Mouse (Mus musculus) left cerebral cortex, postnatal 10 days (tissue): Measurements from ENCODE around the gene Saxo1. TPM values are rescaled to one million over a fixed set of nuclear protein-coding genes. Genes with fewer than 3 reads are reported as not detected.

Experiments
- DNase-seq, 2 experiments: peaks; one replicate each; pipeline ENCODE4 v3.0.0; 2021 to 2022; ENCODE audit warnings: low spot score in 2 of 2, mixed read lengths in 1 of 2; ENCODE audit errors: extremely low spot score in 1 of 2
- intact Hi-C: fragments of 180-260 bp; cut with DNase I; formaldehyde crosslinking; loops from one replicate; pipeline ENCODE4 v1.15.1; 2025
- total RNA-seq, 2 experiments: library from RNA; stranded (reverse); gene quantifications; 2 replicates each; pipeline ENCODE4 v1.2.3; 2021

Gene Saxo1
- total RNA-seq, 2 experiments from 2014 or later: 0.45 TPM; not detected in 1

DNA sequence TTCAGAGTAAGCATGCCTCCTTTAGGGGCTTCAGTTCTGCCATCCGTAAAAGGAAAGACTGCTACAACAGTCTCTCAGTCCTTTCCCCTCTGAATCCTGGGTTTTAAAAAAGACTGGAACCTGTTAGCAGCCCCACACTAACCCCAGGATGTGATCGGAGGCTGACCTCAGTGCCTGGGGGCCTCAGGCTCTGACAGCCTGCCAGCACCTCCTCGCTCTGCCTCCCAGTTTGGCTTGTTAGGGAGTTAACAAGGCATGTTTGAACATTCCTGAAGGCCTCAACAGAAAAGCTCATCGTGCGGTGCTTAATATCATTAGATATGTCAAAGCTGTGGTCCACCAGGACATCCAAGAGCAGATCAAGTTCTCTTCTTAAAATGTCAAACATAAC, 24.0 kb downstream of the Saxo1 start:
- DNase-seq: no peak
- intact Hi-C loops: no loop called here

DNA sequence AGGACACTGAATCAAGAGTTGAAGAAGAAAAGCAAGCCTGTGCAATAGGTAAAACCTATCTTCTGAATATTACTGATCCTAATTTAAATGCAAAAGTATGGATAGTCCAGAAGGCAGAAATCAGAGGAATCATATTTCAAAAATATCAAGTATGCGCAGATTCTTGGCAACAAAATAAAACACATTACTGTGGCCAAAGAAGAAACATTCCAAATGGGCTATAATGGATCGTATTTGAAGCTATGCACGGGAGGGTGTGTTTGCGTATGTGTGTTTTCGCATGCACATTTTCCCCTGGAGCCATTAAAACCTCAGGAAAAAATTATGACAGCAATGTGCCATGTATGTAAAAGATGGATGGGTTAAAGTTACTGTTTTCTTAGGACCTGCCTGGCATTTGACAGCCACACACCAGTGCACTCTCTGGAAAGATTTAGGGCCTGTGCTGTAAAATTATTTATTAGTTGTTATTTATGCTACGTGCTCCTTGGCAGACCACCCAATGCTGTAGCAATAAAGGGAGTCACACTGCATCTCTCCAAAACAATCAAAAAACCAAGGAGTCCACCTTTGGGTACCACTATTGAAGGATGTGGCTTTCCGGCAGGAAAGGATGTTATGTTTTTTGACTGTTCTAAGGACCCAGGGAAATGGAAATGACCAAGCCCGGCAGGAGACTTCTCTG, 24.6 kb downstream of the Saxo1 start:
- intact Hi-C loops: no loop called here
- DNase-seq: no peak

DNA sequence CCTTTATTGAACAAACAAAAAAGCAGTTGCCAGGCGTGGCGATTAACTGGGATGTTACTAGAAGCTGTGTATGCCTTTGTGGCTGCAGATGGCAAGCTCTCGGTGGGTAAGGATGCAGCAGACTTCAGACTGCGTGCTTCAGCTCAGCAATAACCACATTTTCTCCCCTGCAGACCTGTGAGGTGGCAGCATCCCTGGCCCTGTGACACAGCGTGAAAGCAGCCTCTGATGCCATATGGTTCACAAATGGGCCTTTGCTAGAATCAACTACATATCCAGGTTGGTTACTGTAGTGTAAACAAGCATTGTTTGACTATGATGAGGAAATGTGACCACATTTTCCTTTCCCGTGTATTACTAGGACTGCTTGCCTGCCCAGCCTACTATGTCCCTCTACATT, 29.0 kb downstream of the Saxo1 start:
- no peak for DNase-seq
- intact Hi-C loops: no loop called here

DNA sequence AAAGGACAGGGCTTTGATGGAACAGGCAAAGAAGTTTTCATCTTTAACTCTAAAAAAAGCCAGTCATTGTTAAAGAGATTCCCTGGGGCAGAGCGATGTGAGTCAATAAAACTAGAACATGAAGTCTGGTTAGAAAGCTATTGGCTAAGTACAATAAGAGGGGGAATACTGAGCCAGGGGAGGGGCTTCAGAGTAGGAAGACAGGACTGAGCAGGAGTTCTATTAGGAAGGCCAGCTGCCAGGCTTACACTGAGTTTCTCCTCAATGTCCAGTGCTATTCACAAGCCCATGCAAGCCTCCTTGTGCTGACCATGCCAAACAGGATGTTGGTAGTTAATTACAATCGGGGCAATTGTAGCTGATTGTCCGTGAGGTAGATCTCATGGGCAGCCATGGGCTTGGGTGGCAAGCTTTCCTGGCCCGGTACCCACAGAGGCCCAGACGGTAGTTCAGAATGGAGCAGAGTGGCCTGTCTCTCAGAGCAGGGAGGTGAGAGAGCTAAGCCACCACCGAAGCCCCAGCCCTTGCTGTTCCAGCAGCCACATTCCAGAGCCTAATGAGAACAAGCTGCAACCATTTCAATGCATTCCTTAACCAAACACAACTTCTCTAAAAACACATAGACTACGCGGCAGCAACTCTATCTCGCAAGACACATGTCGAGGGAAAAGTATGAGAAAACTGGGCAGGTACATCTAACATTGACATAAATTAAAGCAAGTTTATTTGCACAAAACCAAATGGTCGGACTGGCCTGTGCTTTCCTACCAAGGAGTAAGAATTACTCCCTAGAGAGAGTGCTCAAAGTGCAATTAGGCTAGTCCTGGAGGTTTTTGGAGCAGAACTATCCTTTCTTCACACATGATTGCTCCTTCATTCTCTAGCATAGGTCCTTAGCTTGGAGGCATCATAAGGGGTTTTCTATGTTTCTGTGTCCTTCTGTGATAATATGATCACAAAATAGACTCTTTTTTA, 30.7 kb downstream of the Saxo1 start:
- intact Hi-C loops: no loop called here
- no peak for DNase-seq

DNA sequence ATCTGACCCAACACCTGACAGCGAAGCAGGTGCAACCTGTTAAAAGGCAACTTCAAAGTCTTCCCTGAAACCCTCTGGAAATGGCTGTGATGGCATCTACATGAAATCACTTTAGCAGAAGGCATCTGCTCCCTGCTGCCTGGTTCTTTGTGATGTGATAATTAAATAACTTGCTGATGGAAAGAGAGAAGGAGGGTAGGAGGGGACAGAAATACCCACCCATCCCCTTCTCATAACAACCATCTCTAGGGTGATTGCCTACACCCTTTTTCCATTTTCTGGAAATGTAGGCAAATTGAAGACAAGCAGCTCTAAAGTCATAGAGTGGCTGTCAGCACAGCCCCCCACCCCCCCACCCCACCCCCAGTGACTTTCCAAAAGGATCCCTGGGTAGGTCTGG, 33.6 kb downstream of the Saxo1 start:
- no peak for DNase-seq
- intact Hi-C loops: no loop called here

DNA sequence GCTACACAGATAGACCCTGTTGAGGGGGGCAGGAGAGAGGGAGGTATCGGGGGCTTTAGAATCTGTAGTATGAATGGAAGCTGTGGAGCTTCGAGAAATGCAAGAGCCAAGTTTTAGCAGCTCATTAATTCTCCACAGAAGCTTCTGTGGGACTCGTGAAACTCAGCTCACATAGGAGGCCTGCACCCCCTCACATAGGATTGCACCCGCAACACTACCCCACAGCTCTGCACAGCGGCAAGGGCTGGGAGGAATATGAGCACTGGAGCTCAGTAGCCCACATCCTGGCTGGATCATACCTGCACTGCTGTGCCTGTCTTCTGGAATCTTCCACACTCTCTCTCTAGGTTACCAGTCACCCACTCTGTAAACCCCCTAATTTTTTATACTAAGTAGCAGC, 34.4 kb downstream of the Saxo1 start:
- intact Hi-C loops: no loop called here
- no peak for DNase-seq

DNA sequence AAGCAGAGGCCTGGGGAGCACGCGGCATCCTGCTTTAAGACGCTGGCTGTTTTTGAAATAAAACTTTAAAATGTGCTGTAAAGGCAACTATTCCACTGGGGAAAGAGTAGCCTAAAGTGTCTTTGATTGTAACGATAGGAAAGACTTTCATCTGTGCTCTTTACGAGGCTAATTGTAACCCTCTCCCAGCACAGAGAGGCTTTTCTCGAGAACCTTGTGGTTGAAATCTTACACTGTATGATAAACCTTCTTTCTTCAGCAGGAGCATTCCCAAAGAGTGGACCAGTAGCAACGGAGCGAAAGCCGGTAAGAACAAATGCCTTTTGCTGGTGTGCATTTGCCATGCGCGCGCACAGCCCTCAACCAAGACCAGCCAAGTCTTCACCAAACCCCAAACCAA, 37.4 kb downstream of the Saxo1 start:
- DNase-seq: no peak
- intact Hi-C loops: no loop called here

DNA sequence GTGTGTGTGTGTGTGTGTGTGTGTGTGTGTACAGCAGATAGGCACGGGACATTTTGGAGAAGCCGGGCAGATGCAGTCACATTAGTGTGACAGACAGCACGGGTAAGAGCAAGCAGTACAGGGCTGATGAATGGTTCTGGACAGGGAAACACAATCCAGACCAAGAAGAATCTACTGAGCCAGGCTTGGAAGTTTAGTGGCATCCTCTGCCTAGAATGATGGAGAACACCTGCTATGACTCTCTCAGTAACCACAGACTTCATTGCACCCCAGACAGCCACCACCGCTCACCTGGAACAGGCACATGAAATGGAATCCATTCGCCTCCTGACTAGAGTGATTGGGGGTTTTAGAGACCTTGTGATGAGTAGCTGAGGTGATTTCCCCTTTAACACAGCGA, 38.2 kb downstream of the Saxo1 start:
- intact Hi-C loops: no loop called here
- no peak for DNase-seq

DNA sequence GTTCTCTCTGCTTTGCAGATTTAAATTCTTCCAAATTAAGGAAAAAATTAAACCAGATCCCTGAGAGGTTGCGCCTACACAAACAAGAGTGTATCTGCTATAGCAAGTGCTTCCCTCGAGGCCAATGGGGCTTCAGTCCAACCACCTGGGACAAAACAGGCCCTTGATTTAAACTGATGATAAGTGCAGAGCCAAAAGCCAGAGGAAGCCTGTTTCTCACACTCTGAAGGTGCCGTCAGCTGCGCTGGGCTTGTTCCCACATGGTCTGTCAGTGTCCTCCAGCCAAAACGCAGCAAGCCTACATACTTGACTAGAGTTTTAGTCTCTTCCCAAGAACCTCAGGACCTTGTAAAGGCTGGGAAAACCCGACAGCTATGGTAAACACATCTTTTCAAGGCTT, 53.5 kb downstream of the Saxo1 start:
- no peak for DNase-seq
- intact Hi-C loops: no loop called here

DNA sequence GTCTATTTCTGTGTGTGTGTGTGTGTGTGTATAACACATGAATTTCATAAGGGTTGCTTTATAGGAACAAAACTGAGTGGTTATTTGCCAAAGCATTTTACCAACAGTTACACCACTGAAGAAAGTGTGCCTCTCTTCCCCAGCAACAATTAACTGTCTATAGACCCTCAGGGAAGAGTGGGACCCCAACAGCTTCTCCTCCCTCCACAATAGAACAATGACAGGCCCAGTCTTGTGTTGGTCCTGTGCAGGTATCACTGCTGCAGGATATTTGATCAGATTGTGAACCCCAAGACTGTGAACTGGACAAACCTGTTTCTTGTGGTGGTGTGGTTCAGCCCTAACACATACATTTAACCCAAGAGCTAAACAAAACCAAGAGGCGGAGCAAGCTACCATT, 58.6 kb downstream of the Saxo1 start:
- intact Hi-C loops: no loop called here
- DNase-seq: no peak

DNA sequence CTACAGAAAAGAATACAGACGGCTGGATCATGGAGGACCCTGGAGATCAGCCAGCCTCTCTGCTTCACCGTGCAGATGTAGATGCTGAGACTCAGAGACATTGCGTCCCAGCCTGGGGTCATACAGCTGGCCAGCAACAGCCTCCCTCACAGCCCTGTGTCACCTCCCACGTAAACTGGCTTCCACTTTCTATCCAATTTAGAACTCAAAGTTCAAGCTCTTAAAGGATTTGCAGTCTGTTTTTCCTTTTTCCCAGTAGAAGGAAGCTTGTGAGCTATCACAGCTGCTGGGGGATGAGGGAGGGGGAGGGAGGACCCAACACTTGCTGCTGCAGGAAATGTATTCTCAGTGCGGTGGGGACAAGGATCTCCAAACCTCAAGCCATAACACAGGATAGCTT, 59.4 kb downstream of the Saxo1 start:
- intact Hi-C loops: no loop called here
- DNase-seq: no peak

DNA sequence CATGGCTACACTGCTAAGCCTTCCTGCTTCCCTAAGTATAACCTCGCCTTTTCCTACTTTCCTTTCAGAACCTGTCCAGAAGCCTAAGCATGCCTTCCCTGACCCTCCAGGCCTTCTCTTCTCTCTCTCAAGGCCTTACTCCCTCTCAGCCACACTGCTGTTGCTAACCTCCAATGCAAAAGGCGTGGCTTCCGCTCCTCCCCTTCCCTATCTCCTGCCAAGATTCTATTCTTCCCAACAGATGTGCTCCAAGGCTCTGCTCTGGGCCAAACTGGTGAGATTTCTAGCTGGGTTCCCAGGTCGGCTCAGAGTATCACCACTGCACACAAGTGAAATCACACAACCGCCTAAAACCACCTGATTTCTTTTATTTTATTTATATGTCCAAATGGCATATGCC, 69.0 kb downstream of the Saxo1 start:
- intact Hi-C loops: no loop called here
- DNase-seq: no peak

DNA sequence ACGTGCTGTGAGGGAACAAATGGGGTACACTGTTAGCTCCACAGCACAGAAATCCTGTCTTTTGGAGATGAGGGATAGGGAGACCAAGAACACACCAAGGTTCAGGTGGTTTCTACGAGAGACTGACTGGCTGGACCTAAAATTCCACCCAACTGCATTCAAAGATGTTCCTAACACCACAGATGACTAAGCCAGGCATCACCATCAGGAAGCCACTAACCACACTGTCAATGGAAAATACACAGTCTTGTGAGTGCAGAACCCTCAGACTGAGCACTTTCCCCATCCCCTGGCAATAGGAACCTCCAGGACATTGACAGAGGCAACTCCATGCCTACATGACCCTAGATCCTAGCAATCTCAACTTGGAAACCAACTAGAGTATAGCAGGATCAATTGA, 71.2 kb downstream of the Saxo1 start:
- intact Hi-C loops: no loop called here
- no peak for DNase-seq

DNA sequence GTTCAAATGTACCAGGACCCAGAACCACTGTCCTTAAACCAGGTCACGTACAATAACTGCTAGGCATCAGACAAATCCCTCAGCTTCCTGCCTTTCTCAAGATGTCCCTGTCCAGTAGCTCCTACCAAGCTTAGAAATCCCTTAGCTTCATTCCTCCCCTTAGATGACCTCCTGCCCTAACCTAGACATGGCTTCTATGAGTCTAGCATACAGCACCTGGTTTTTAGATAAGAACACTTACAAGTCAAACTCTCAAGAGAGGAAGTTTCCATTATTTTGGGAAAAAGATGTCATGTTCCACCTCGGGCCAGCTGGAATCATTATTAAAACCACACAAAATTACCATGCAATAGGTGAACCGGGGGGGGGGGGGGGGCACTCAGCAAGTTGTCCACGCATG, 71.6 kb downstream of the Saxo1 start:
- intact Hi-C loops: no loop called here
- DNase-seq: no peak

DNA sequence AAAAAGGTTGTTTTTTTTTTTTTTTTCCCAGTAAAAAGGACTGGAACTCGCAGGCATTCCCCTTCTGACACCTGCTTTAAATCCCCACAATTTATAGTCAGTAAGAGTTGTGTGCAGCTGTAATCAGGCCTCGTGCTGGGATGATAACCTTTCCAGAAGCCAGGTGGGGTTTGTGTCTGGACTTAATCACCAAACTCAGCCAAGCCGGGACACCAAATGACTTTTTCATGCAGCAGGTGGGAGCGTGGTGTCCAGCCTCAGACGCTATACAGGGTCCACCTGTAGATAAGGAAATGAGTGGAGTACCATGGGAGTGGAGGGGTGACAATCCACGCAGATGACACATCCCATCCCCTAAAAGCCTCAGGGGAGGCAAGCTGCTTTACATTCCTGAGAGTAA, 73.1 kb downstream of the Saxo1 start:
- DNase-seq: no peak
- intact Hi-C loops: no loop called here

DNA sequence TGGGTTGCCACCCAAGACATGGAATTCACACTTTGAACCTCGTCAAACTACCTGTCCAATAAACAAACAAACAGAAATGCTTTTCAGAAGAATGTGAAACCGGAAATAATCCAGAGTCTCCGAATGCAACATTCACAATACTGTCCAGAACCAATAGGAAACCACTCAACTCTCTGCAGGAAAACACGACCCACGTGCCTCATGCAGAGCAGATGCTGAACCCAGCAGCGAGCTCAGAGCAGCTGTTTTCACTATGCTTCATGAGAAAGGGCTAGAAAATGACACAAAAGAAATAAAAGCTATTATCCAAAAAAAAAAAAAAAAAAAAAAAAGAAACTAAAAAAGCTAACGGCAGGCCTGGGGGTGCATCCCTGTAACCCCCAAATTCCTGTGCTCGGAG, 74.4 kb downstream of the Saxo1 start:
- intact Hi-C loops: no loop called here
- DNase-seq: no peak

DNA sequence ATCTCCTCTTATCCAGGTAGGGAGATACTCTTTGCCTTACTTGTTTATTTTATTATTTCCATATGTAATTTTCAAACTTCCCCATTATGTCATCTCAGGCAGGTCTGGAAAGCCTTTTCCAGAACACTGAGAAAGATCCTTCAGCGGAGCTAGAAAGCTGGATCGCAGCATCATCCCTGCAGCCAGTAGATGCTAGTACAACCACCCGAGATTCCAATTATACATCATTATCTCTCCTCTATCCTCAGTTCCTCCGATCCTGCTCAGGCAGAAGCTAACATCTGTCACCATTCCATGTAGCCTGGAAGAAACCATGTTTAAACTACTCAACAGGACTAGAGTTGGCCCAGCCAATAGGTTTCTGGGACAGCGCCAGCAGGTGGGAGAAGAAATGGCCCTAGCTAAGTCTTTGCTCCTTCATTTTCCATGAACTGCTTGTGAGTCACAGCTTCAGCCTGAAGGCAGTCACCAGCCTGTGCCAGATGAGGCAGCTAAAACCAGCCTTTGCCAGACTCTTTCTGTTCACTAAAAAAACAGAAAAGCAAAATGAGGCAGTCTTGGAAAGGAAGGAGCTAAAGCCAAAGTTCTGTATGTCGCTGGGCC, 75.0 kb downstream of the Saxo1 start:
- peak; percentile 36 to 42 for DNase-seq

DNA sequence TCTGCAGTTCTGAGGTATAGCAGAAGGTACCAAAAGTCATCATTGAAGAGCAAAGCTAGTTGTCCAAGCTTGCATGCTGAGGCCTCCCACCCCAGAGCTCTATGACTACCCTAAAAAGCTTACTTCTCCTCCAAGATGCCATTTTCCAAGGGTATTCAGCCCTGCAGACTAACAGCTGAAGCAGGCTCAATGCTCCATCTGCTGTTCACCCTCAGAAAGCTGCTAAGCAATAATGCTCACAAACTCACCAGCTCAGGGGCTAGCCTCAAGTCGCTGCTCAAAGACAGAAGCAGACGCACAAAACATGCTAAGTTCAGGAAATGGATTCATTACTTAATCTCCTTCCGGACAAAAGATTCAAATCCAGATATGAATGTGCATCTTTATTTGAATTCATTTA, 77.2 kb downstream of the Saxo1 start:
- peak in 1 of 2 experiments; percentile 7 for DNase-seq
- intact Hi-C loops: no loop called here

More for the DNA sequence above, 75.0 kb downstream of the Saxo1 start:
- intact Hi-C loops: no loop called here

DNA sequence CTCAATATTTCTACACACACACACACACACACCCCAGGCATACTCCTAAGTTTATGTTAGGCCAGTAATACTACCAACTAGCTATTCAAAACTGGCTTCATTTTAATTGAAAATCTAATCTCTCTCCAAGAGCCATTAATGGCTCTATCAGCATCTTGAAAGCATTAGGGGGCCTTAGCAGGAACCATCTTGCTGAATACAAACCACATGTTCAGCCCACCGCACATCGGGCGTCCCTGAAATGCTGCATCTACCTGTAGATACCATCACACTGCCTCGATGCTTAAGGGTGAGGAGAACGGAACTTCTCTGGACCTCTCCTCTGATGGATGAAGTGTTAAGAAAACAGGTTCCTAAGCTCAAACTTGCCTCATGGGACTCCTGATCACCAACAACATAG, 93.3 kb downstream of the Saxo1 start:
- intact Hi-C loops: no loop called here
- DNase-seq: no peak

DNA sequence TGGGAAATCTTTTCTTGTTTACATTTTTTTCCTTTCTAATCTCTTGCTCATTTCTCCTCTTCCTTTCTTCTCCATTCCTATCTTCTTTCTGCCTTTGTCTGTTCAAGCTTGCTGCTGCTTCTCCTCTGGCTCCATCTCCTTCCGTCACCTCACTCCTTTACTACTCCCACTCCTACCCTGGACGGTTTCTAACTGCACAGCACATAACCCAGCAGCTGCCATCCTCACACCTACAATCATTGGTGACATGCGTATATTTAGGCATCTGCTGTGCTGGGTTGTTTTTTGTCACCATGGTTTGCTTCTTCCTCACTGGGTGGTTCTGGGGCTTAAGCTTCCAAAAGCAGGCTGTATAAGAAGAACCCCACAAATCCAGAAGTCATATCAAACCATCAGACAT, 107.7 kb downstream of the Saxo1 start:
- no peak for DNase-seq
- intact Hi-C loops: no loop called here
